ENCODE assay signal across 15 mouse cellular contexts in the genomic region with DNA sequence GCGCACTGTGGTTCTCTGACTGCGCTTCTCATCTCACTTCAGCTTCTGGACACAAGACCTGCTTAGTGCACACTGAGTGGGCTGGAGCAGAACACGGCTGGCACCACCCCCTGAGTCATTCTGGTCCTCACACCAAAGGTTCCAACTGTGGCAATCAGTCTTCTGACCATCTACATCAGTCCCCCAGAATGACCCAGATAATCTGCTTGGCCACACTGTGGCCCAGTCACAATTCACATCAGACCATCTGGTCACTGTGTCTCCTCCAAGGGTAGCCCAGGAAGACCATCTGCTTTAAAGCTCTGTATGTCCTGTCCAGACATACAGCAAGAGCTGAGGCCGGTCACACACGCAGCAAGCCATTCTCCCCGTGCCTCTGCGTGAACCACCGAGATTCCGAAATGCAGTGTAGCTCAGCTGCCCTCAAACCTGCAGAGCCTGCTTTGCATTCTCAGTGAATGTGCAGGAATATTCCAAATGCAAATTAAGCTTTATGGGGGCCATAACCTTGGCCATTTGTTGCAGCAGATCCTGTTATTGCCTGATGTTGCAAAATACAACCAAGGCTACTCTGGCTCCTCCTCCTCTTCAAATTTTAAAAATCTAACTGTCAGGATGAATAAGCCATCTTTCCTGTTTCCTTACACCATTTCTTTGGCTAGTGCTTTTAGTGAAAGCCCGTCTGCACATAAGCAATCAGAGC.
DNase-seq lines count a peak whose midpoint lies in the region; ATAC-seq and TF ChIP-seq lines count a peak whose summit lies in the region.
"Had no signal": no experiment of that assay in that cellular context is flagged by ENCODE, and none has a peak within 500 bp of the region (broad histone marks: within the 10 kb centered on the region; RNA-seq: fewer than 3 reads in every experiment).

No protein-coding gene starts in this region.

- WGBS in kidney, embryonic 14.5 days: 67% methylated on average over 10 of the region's 10 CpGs
- 17% methylated on average over 10 of the region's 10 CpGs for WGBS in cerebellum, adult 2 months

- no peaks in the 10 kb centered on the region for H3K4me1 ChIP-seq in kidney, embryonic 14.5 days (ENCODE audit: control insufficient read depth, insufficient read depth, low read length)
- peaks cover 28% of the 10 kb centered on the region for H3K4me1 ChIP-seq in cerebellum, adult 2 months (ENCODE audit: control insufficient read depth, insufficient read depth, low read length)
- H3K4me1 ChIP-seq: forebrain, embryonic 10.5 days; stomach, embryonic 15.5 days had no signal

- H3K9me3 ChIP-seq in kidney, embryonic 14.5 days (ENCODE audit: control insufficient read depth, low read length): no peaks in the 10 kb centered on the region
- H3K9me3 ChIP-seq: stomach, embryonic 15.5 days had no signal

- no peak for TF ChIP-seq CTCF in cerebellum, adult 2 months (IDR thresholded peaks at IDR 0.05; ENCODE audit: borderline replicate concordance, insufficient read depth, low read depth, low read length)

- H3K9ac ChIP-seq in kidney, embryonic 14.5 days (ENCODE audit: low read depth, low read length): no peak overlapping the region
- H3K9ac ChIP-seq: lung, embryonic 14.5 days; stomach, embryonic 15.5 days had no signal

- no peaks in the 10 kb centered on the region for H3K27me3 ChIP-seq in kidney, embryonic 14.5 days (ENCODE audit: control insufficient read depth, insufficient read depth, low read length)
- no peaks in the 10 kb centered on the region for H3K27me3 ChIP-seq in cerebellum, adult 2 months (ENCODE audit: control insufficient read depth, insufficient read depth, low read length)
- H3K27me3 ChIP-seq: stomach, embryonic 15.5 days had no signal

- DNase-seq in kidney, adult 9 months: peak; percentile 11
- peak; percentile 27 for DNase-seq in adrenal gland, postnatal 25 days
- DNase-seq in cerebellum, adult 2 months: peak; percentile 84 to 94
- peak; percentile 7 to 24 for DNase-seq in kidney, postnatal 4 days
- DNase-seq in B cell, adult 2 months: no peak
- DNase-seq in layer of hippocampus, postnatal 36 days: no peak
- no peak for DNase-seq in heart, adult 11 months
- DNase-seq: lung, embryonic 14.5 days had no signal

- no peak for ATAC-seq in kidney, embryonic 14.5 days (ENCODE audit: low FRiP score, low TSS enrichment)
- ATAC-seq: intestine, postnatal 0 days; midbrain, embryonic 16.5 days had no signal

- H3K36me3 ChIP-seq in kidney, embryonic 14.5 days (ENCODE audit: control insufficient read depth, insufficient read depth, low read length): no peaks in the 10 kb centered on the region
- H3K36me3 ChIP-seq: forebrain, embryonic 10.5 days; G1E; stomach, embryonic 15.5 days had no signal

- no peak overlapping the region for H3K4me2 ChIP-seq in kidney, embryonic 14.5 days (replicated peaks; ENCODE audit: low read depth, low read length)
- H3K4me2 ChIP-seq: liver, embryonic 11.5 days; lung, embryonic 14.5 days; stomach, embryonic 15.5 days had no signal

- no peak overlapping the region for H3K27ac ChIP-seq in kidney, embryonic 14.5 days (ENCODE audit: low read depth, low read length)
- H3K27ac ChIP-seq in cerebellum, adult 2 months (ENCODE audit: insufficient read depth, low read length): peak overlapping the region; percentile 49
- H3K27ac ChIP-seq: forebrain, embryonic 10.5 days; stomach, embryonic 15.5 days had no signal

- TF ChIP-seq POLR2A in cerebellum, adult 2 months (IDR thresholded peaks at IDR 0.05; ENCODE audit: borderline replicate concordance, insufficient read depth, low read length): no peak

- no peak overlapping the region for H3K4me3 ChIP-seq in kidney, embryonic 14.5 days (ENCODE audit: low read length)
- H3K4me3 ChIP-seq in cerebellum, adult 2 months (replicated peaks; ENCODE audit: insufficient read depth, low read depth, low read length): no peak overlapping the region
- H3K4me3 ChIP-seq: forebrain, embryonic 10.5 days; stomach, embryonic 15.5 days had no signal

Comparison
In these comparisons a context has a peak if more than half of its experiments do, and no peak if none do; other contexts are left out.
1. DNase-seq: peak in kidney, adult 9 months (single experiment), adrenal gland, postnatal 25 days (single experiment), cerebellum, adult 2 months (2 of 2) and kidney, postnatal 4 days (2 of 2); none in B cell, adult 2 months (0 of 2), layer of hippocampus, postnatal 36 days (0 of 2) and heart, adult 11 months (single experiment).